8 mouse cellular contexts compared by ENCODE assay signal in genomic region chr1:89072143-89072990, GRCm38 (mm10). TPM values are rescaled to one million over a fixed set of nuclear protein-coding genes. Genes with fewer than 3 reads are reported as not detected.
DNase-seq lines count a peak whose midpoint lies in the region; ATAC-seq and TF ChIP-seq lines count a peak whose summit lies in the region.

No protein-coding gene starts in this region.

- peak overlapping the region; percentile 81 for H3K4me2 ChIP-seq in lung, embryonic 15.5 days
- peak overlapping the region; percentile 87 for H3K4me2 ChIP-seq in heart, postnatal 0 days (ENCODE audit: low read depth, low read length)
- peak overlapping the region; percentile 70 for H3K4me2 ChIP-seq in limb, embryonic 13.5 days (replicated peaks)
- peak overlapping the region; percentile 64 for H3K4me2 ChIP-seq in stomach, embryonic 15.5 days

- no peak for TF ChIP-seq CTCF in heart, postnatal 0 days (IDR thresholded peaks at IDR 0.05; ENCODE audit: low read depth)

- no peak for DNase-seq in lung, postnatal 14 days
- no peak for DNase-seq in heart, postnatal 0 days (ENCODE audit: low spot score)
- no peak for DNase-seq in right cerebral cortex, adult 2 months (ENCODE audit: low spot score in 2 of 2)
- DNase-seq in gastrocnemius, postnatal 36 days: no peak
- no peak for DNase-seq in spleen, adult 12 weeks (ENCODE audit: low spot score)

- intact Hi-C loops in gastrocnemius, postnatal 36 days (cut with DNase I): loop anchor here (5.0 kb wide), 1 partner anchor 115 kb away; no protein-coding TSS in a partner anchor

- 15% methylated on average over 14 of the region's 14 CpGs for WGBS in lung, embryonic 15.5 days
- WGBS in heart, postnatal 0 days: 13% methylated on average over 14 of the region's 14 CpGs
- 16% methylated on average over 14 of the region's 14 CpGs for WGBS in limb, embryonic 13.5 days
- WGBS in stomach, embryonic 15.5 days: 20% methylated on average over 14 of the region's 14 CpGs

- peak overlapping the region; percentile 87 for H3K4me3 ChIP-seq in lung, embryonic 15.5 days
- peak overlapping the region; percentile 98 for H3K4me3 ChIP-seq in heart, postnatal 0 days (ENCODE audit: low read depth, low read length)
- peak overlapping the region; percentile 86 for H3K4me3 ChIP-seq in limb, embryonic 13.5 days
- H3K4me3 ChIP-seq in stomach, embryonic 15.5 days (replicated peaks): peak overlapping the region; percentile 83

- H3K4me1 ChIP-seq in lung, embryonic 15.5 days: peaks cover 54% of the 10 kb centered on the region
- H3K4me1 ChIP-seq in heart, postnatal 0 days (ENCODE audit: control insufficient read depth, insufficient read depth): peaks cover 24% of the 10 kb centered on the region
- H3K4me1 ChIP-seq in limb, embryonic 13.5 days: peaks cover 59% of the 10 kb centered on the region
- peaks cover 29% of the 10 kb centered on the region for H3K4me1 ChIP-seq in stomach, embryonic 15.5 days

- no peaks in the 10 kb centered on the region for H3K27me3 ChIP-seq in lung, embryonic 15.5 days
- no peaks in the 10 kb centered on the region for H3K27me3 ChIP-seq in heart, postnatal 0 days (ENCODE audit: control insufficient read depth, insufficient read depth, low read length)
- H3K27me3 ChIP-seq in limb, embryonic 13.5 days: no peaks in the 10 kb centered on the region
- no peaks in the 10 kb centered on the region for H3K27me3 ChIP-seq in stomach, embryonic 15.5 days (replicated peaks)

- no peak for TF ChIP-seq EP300 in heart, postnatal 0 days (IDR thresholded peaks at IDR 0.05; ENCODE audit: low read depth)

- H3K36me3 ChIP-seq in lung, embryonic 15.5 days: no peaks in the 10 kb centered on the region
- H3K36me3 ChIP-seq in heart, postnatal 0 days (replicated peaks; ENCODE audit: control insufficient read depth, insufficient read depth, low read length): no peaks in the 10 kb centered on the region
- no peaks in the 10 kb centered on the region for H3K36me3 ChIP-seq in limb, embryonic 13.5 days
- H3K36me3 ChIP-seq in stomach, embryonic 15.5 days: no peaks in the 10 kb centered on the region

- peak overlapping the region; percentile 89 for H3K9ac ChIP-seq in lung, embryonic 15.5 days
- peak overlapping the region; percentile 95 for H3K9ac ChIP-seq in heart, postnatal 0 days (replicated peaks; ENCODE audit: low read depth, low read length)
- H3K9ac ChIP-seq in limb, embryonic 13.5 days: peak overlapping the region; percentile 83
- H3K9ac ChIP-seq in stomach, embryonic 15.5 days: 0 out of 2 replicates have a peak overlapping the region, but pooled peaks have one; percentile 0

- H3K27ac ChIP-seq in lung, embryonic 15.5 days: peak overlapping the region; percentile 83
- peak overlapping the region; percentile 93 for H3K27ac ChIP-seq in heart, postnatal 0 days (ENCODE audit: low read depth)
- no peak overlapping the region for H3K27ac ChIP-seq in limb, embryonic 13.5 days
- H3K27ac ChIP-seq in stomach, embryonic 15.5 days: peak overlapping the region; percentile 83

- ATAC-seq in lung, embryonic 15.5 days (ENCODE audit: borderline replicate concordance, extremely low read depth, low FRiP score, low TSS enrichment): no peak
- no peak for ATAC-seq in heart, postnatal 0 days (ENCODE audit: insufficient read depth, low read depth)
- no peak for ATAC-seq in limb, embryonic 13.5 days (ENCODE audit: low FRiP score, low read depth)
- no peak for ATAC-seq in stomach, embryonic 15.5 days (ENCODE audit: insufficient read depth, low FRiP score, low read depth)

- no peaks in the 10 kb centered on the region for H3K9me3 ChIP-seq in lung, embryonic 15.5 days
- H3K9me3 ChIP-seq in heart, postnatal 0 days (replicated peaks; ENCODE audit: control insufficient read depth, low read length): no peaks in the 10 kb centered on the region
- no peaks in the 10 kb centered on the region for H3K9me3 ChIP-seq in limb, embryonic 13.5 days
- no peaks in the 10 kb centered on the region for H3K9me3 ChIP-seq in stomach, embryonic 15.5 days

RNA-seq across cellular contexts. Expression of gene Sh3bp4, which starts 2.2 kb away (rescaled TPM):
- polyA plus RNA-seq in lung, embryonic 15.5 days (2015; fragmentation: Nextera tagmentation; extraction: Ambion mirVana): 25.2 and 27.1 TPM in 2 replicates
- 50.6 and 74.8 TPM in 2 replicates for total RNA-seq in heart, postnatal 0 days (2014; rRNA removed; ENCODE audit: low replicate concordance)
- polyA plus RNA-seq in heart, postnatal 0 days (2015; fragmentation: Nextera tagmentation; extraction: Ambion mirVana): 11.0 and 15.1 TPM in 2 replicates
- polyA plus RNA-seq in limb, embryonic 13.5 days (2015; fragmentation: Nextera tagmentation; extraction: Ambion mirVana): 21.6 and 21.8 TPM in 2 replicates
- 18.4 and 19.8 TPM in 2 replicates for polyA plus RNA-seq in stomach, embryonic 15.5 days (2015; fragmentation: Nextera tagmentation; extraction: Ambion mirVana)
- 1 to 10 TPM; 2.6 TPM for total RNA-seq in gastrocnemius, postnatal 36 days (2021)

Comparison
In these comparisons a context has a peak if more than half of its experiments do, and no peak if none do; other contexts are left out.
1. H3K9ac ChIP-seq: peak in every context shown above with its lines; median percentile 95 in heart, postnatal 0 days; 89 in lung, embryonic 15.5 days; 83 in limb, embryonic 13.5 days; 0 in stomach, embryonic 15.5 days.